Mouse (Mus musculus): ENCODE data around the gene Tfe3.
"Not testable (repeated sequence)": the region's sequence is repeated elsewhere in the genome, so short reads cannot be mapped to it uniquely, and the experiment has no call there.

Tfe3 gene

DNA sequence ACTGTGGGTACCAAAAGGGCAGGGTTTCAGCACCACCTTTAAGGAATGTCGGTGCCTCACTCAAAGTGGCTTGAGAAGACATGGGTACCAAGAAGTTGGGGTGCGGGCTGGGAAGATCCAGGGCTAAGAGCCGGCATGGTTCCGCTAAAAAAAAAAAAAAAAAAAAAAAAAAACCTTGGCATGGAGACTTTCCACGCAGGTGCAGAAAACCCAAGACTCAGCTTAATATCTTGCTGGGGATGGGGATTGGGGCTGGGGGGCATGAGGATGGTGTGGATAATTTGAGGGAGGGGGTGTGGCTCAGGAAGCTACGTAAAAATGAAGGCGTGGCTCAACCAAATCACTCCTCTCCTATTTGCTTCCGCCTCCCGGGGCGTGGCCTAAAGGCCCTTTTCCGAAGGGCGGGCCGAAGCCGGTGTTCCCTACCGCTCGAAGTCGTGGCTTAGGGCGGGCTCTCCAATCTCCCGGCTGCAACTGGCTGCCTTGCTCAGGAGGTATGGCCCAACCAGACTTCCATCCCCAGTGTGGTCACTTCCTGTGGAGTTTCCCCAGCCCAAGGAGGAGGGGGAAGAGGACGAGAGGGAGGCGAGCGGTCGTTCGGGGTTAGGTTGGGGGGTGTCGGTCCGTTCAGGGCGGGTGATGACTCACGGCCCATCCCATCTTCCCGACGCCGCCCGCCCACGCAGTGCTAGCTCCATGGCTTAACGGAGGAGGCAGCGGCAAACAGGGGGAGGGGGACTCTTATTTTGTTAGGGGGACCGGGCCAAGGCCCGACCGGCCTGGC is at the start of gene Tfe3:
Gene Tfe3 (plus strand): TSS at position 424 of the 784 bp plus-strand sequence.
- DNase-seq (ENCODE audit: extremely low read depth, insufficient read length, low spot score): peak; percentile 94

DNA sequence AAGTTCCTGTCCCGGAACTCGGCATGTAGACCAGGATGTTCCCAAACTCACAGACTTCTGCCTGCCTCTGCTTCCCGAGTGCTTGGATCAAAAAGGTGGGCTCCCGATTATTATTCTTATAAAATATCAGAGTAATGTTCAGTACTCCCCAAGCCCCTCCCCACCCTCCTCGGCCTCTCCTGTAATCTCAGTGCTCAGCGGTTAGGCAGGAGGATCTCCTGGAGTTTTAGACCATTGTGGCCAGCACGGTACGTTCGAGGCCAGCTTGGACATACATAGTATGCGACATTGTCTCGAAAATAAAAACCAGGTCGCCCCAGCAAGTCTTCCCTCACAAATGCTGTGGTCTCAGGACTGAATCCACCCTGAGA is 48.6 kb upstream of the Tfe3 start:
- DNase-seq (ENCODE audit: extremely low read depth, insufficient read length, low spot score): not testable (repeated sequence)

DNA sequence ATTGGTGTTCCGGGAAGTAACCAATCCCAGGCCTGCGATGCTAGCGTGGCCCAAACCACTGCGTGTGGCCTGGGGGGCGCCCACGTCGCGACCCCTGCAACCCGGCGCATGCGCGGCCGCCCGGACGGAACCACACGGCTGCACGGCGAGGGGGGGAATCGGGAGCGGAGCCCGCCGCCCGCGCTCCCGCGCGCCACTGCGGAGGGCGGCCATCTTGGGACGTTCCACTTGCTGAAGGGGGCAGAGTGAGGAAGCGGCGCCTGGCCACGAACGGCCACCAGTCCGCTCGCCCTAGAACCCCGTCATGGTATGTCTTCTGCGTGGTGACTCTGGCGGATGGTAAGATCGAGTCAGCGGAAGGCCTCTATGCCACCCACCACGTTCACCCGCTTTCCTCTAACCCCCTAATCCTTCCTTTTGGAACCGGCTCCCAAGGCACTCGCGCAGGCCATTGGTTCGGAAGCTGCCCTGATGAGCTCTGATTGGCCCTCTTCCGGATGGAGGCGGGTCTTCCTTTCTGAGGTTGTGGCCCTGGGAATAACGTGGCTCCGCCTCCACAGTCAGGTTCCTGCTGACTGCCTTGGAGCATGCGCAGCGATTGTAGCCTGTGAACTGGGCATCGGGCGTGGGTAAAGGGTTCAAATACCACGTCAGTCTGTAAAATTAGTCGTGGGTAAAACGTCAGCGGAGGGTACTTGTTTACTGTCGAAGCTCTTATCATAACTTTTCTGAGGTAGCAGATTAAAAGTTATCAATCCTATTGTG is 48.0 kb upstream of the Tfe3 start, which contains the start of gene Wdr45:
Gene Wdr45 (plus strand): TSS at position 199 of the 765 bp plus-strand sequence.
- DNase-seq (ENCODE audit: extremely low read depth, insufficient read length, low spot score): peak; percentile 85

GRCm38 (mm10) chrX:7716058-7716457 is 46.3 kb upstream of the Tfe3 start:
- DNase-seq (ENCODE audit: extremely low read depth, insufficient read length, low spot score): not testable (repeated sequence)

- peak; percentile 82 for DNase-seq (ENCODE audit: extremely low read depth, insufficient read length, low spot score)
These were observed 40.7 kb upstream of the Tfe3 start, which contains the start of gene Gm45208 for GRCm38 (mm10) chrX:7721514-7722281. Gene Gm45208, plus strand, starts transcription at chrX:7722245.

- no peak for DNase-seq (ENCODE audit: extremely low read depth, insufficient read length, low spot score)
These were observed 40.1 kb upstream of the Tfe3 start for GRCm38 (mm10) chrX:7722282-7722611.

DNA sequence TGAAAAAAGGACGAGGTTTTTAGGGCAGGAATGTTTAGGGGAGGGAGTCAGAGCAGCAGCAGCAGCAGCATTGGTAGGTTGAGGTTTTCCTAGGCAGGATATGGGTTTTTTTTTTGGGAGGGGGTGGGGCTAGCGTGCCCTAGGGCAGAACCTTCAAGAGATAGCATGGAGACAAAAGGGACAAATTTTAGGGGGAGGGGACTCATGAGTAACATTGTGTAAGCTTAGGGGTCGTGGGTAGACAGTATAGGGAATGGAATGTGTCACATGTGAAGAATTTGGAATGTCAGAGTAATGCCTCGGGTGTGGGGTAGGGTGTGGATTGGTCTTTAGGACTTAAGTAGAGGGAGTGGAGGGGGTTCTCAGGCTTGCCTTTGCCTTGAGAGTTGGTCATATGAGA is 39.7 kb upstream of the Tfe3 start:
- no peak for DNase-seq (ENCODE audit: extremely low read depth, insufficient read length, low spot score)

GRCm38 (mm10) chrX:7724135-7724534 is 38.2 kb upstream of the Tfe3 start:
- no peak for DNase-seq (ENCODE audit: extremely low read depth, insufficient read length, low spot score)

DNA sequence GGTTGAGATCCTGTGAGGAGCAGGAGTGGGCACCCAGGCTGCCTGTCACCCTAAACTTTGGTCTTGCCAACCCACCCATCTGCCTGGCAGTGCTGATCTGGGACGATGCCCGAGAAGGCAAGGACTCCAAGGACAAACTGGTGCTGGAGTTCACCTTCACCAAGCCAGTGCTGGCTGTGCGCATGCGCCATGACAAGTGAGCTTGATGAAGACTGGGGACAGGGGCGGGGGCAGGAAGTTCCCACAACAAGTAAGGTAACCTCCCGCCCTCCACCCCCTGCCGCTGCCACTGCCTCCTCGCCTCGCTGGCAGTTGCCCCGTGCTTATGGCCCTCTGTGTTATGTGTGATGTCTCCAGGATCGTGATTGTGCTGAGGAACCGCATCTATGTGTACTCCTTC is 36.5 kb upstream of the Tfe3 start:
- no peak for DNase-seq (ENCODE audit: extremely low read depth, insufficient read length, low spot score)

DNA sequence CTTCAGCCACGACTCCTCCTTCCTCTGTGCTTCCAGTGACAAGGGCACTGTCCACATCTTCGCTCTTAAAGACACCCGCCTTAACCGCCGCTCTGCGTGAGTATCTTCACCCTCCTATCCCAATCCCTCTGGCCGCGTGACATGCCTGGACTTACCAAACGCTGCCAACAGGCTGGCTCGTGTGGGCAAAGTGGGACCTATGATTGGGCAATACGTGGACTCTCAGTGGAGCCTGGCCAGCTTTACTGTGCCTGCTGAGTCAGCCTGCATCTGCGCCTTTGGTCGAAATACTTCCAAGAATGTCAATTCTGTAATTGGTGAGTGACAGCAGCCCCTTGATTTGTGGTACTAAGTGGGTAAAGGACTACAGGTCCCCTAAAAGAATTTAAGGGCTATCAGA is 35.2 kb upstream of the Tfe3 start:
- DNase-seq (ENCODE audit: extremely low read depth, insufficient read length, low spot score): peak; percentile 55

DNA sequence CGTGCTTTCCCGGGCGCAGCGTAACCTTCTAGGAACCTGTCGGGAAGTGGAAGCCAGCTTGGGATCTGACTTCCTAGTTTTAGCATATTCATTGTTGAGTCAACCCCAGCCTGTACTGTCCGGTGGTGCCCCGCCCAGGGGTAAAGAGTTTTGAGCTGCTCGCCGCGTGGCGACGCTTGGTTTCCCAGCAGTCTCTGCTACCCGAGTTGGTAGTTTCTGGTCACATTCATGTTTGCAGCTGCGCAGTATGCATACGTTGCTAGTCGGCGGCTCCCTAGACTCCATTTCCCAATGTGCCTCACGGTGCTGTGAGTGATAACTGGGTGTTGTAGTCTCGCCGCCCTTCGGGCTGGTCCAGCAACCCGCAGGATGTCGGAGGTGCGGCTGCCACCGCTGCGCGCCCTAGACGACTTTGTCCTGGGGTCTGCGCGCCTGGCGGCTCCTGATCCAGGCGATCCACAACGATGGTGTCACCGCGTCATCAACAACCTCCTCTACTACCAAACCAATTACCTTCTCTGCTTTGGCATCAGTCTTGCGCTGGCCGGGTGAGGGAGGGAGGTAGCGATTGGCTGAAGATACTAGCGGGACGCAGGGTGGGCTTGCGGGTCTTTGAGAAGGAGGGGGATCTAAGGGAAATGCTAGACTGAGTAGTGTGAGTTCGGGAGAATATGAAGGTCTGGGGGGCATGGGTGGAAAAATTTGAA is 34.0 kb upstream of the Tfe3 start, which contains the start of gene Praf2:
Gene Praf2 (plus strand): TSS at position 225 of the 707 bp plus-strand sequence.
- peak; percentile 89 for DNase-seq (ENCODE audit: extremely low read depth, insufficient read length, low spot score)

DNA sequence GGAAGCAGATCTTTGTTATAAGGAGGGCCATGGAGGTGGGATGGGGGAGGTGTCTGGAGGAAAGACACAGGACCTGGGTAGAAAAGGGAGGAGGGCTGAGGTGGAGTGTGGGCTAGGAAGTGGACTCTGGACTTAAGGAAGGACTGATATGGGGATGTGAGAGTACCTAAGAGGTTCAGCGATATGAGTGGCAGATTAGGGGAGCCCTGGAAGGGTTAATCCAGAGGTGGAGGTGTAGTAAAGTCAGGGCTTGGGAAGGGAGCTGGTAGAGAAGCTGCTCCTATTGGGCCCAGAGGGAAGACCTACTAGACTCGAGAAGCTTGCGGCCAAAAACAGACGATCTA is 33.5 kb upstream of the Tfe3 start:
- no peak for DNase-seq (ENCODE audit: extremely low read depth, insufficient read length, low spot score)

- DNase-seq (ENCODE audit: extremely low read depth, insufficient read length, low spot score): no peak
These were observed 28.7 kb upstream of the Tfe3 start for GRCm38 (mm10) chrX:7733571-7734156.

DNA sequence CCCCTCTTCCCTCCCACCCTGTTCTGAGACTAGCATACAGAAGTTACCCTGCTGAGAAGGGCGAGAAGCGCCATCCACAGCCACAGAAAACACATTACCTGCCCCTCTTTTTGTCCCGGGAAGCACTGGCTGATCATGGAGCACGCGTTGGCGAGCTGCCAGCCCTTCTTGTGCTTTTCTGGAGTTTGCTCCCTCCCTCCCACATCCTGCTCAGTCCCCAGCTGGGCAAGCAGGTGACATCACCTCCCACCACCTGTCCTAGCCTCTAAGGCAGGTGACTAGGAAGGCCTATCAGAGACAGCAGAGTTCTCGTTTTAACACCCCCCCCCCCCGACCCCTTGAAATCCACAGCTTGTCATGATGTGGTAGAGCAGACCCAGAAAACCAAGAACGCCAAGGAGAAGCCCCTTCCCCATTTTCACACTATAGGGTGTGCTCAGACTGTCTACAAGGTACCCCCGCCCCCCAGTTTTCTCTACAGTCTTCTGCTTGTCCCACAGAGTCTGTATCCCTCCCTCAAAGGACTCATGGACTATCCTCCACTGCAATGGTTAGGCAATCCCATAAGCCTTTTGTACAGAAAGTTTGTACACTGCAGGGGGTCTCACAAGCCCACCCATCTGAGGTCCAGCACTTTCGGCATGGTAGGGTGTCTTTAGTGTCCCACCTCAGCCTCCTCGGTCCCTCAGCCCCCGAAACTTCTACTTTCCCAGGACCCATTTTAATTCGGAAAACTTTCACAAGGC is 22.9 kb upstream of the Tfe3 start:
- DNase-seq (ENCODE audit: extremely low read depth, insufficient read length, low spot score): peak; percentile 42

- peak; percentile 54 for DNase-seq (ENCODE audit: extremely low read depth, insufficient read length, low spot score)
These were observed 22.1 kb upstream of the Tfe3 start for GRCm38 (mm10) chrX:7740082-7740819.

- no peak for DNase-seq (ENCODE audit: extremely low read depth, insufficient read length, low spot score)
These were observed 21.3 kb upstream of the Tfe3 start for GRCm38 (mm10) chrX:7741103-7741502.

DNA sequence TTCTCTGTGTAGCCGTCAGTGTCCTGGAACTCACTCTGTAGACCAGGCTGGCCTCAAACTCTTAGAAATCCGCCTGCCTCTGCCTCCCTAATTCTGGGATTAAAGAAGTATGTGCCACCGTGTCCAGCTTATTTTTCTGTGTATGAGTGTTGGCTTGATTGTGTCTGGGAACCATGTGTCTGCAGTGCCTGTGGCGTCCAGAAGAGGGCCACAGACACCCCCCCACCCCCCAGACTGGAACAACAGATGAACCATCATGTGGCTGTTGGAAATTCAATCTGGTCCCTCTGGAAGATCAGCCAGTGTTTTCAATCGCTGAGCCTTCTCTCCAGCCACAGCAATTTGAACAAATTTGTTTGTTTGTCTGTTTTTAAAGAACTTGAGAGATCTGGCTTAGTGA is 18.9 kb upstream of the Tfe3 start:
- DNase-seq (ENCODE audit: extremely low read depth, insufficient read length, low spot score): no peak

DNA sequence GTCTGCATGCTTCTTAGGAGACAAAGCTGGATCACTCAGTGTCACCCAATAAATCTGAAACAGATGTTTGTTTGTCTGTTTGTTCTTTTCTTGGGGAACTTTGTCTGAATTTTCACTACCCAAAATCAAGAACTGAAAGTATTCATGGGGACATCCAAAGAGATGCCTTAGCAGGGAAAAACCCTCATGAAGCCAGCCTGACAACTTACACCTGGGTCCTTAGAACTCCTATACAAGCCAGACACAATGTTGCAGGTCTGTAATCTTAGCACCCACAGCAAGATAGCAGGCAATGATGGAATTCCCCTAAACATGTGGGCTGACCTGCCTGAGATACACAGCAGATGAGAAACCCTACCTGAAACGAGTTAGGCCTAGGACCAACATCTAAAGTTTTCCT is 17.4 kb upstream of the Tfe3 start:
- DNase-seq (ENCODE audit: extremely low read depth, insufficient read length, low spot score): no peak

- DNase-seq (ENCODE audit: extremely low read depth, insufficient read length, low spot score): no peak
These were observed 16.9 kb upstream of the Tfe3 start for GRCm38 (mm10) chrX:7745429-7745828.

Data from 3134 (cell line).